Mouse (Mus musculus) retina, adult 2 months (tissue): Measurements from ENCODE around the gene Zfp467.

Experiments used
- DNase-seq: peaks from one replicate; pipeline ENCODE4 v3.0.0-alpha.2; 2012; ENCODE audit warnings: low read depth, low spot score

The Zfp467 gene

GRCm38 (mm10) chr6:48411193-48412092 is 34.2 kb downstream of the Zfp467 start:
- no peak for DNase-seq

- DNase-seq, result no peak
These were observed 35.1 kb downstream of the Zfp467 start for GRCm38 (mm10) chr6:48410551-48410950.

GRCm38 (mm10) chr6:48409726-48410343 is 35.8 kb downstream of the Zfp467 start:
- DNase-seq, result no peak

- DNase-seq, result no peak
These were observed 41.6 kb downstream of the Zfp467 start for GRCm38 (mm10) chr6:48404071-48404470.

- DNase-seq, result no peak
These were observed 45.7 kb downstream of the Zfp467 start for GRCm38 (mm10) chr6:48399906-48400305.

GRCm38 (mm10) chr6:48397336-48397735 is 48.3 kb downstream of the Zfp467 start:
- peak; percentile 59 for DNase-seq

- DNase-seq, result no peak
These were observed 48.9 kb downstream of the Zfp467 start for GRCm38 (mm10) chr6:48396686-48397085.

GRCm38 (mm10) chr6:48396008-48396595 is 49.5 kb downstream of the Zfp467 start:
- no peak for DNase-seq

GRCm38 (mm10) chr6:48395105-48396007 is 50.3 kb downstream of the Zfp467 start, which contains the start of gene Krba1:
Gene Krba1, plus strand, starts transcription at chr6:48395586.
- DNase-seq, result peak; percentile 58

- DNase-seq, result no peak
These were observed 51.8 kb downstream of the Zfp467 start for GRCm38 (mm10) chr6:48393811-48394210.

- no peak for DNase-seq
These were observed 57.4 kb downstream of the Zfp467 start for GRCm38 (mm10) chr6:48388221-48388620.
